Mouse (Mus musculus) small intestine, adult 2 months (tissue): ENCODE measurements at regions not wholly inside any gene's neighbourhood (a gene's known extent, or its start where the extent isn't known, plus 50 kb on each side); places are given as distances from the start of the nearest gene placed in this dataset.

Experiments used
- CTCF ChIP-seq: fragments of 200-500 bp; IDR thresholded peaks from 2 replicates; pipeline ENCODE4 v1.5.1; 2012; ENCODE audit warnings: low read depth, mild to moderate bottlenecking, control low read depth, inconsistent platforms, low read length, moderate library complexity, mixed read lengths; ENCODE audit not compliant: insufficient replicate concordance, insufficient read length; ENCODE audit errors: extremely low read depth
- POLR2A ChIP-seq: fragments of 200-500 bp; IDR thresholded peaks from 2 replicates; pipeline ENCODE4 v1.6.1; 2012; ENCODE audit warnings: low read depth, mild to moderate bottlenecking, control low read depth, inconsistent platforms, low read length, moderate library complexity

- TF ChIP-seq CTCF = no peak
- no peak for TF ChIP-seq POLR2A
Observed at GRCm38 (mm10) chr10:45003344-45003681, 63.7 kb upstream of the Prep start.
